Mouse (Mus musculus) lung, embryonic 14.5 days (tissue): ENCODE data around the gene Nppa. TPM values are rescaled to one million over a fixed set of nuclear protein-coding genes. Genes with fewer than 3 reads are reported as not detected.

Experiments
- ATAC-seq: fragments of 200-750 bp; cut with Nextera tagmentation; 2 replicates; pipeline ENCODE4 v1.8.0; 2017; ENCODE audit warnings: mild to moderate bottlenecking, moderate TSS enrichment, moderate library complexity; ENCODE audit not compliant: insufficient read depth
- DNase-seq: peaks from one replicate; pipeline ENCODE4 v3.0.0-alpha.2; 2015
- H3K27ac ChIP-seq: fragments of 300-500 bp; sonication (generic); 2 replicates; pipeline ENCODE4 v1.5.1; 2014; ENCODE audit warnings: low read depth, mild to moderate bottlenecking, moderate library complexity
- H3K27me3 ChIP-seq: fragments of 300-500 bp; sonication (generic); 2 replicates; pipeline ENCODE4 v1.6.1; 2014; ENCODE audit warnings: low read length, control low read depth; ENCODE audit not compliant: insufficient read depth
- H3K36me3 ChIP-seq: fragments of 300-500 bp; sonication (generic); 2 replicates; pipeline ENCODE4 v1.6.1; 2014; ENCODE audit warnings: control low read depth; ENCODE audit not compliant: insufficient read depth
- H3K4me1 ChIP-seq: fragments of 300-500 bp; sonication (generic); 2 replicates; pipeline ENCODE4 v1.6.1; 2014; ENCODE audit warnings: antibody characterized with exemption, control low read depth; ENCODE audit not compliant: insufficient read depth
- H3K4me2 ChIP-seq: fragments of 300-500 bp; sonication (generic); 2 replicates; pipeline ENCODE4 v1.6.1; 2014; ENCODE audit warnings: mild to moderate bottlenecking
- H3K4me3 ChIP-seq: fragments of 300-500 bp; sonication (generic); 2 replicates; pipeline ENCODE4 v1.5.1; 2014; ENCODE audit warnings: low read depth, low read length
- H3K9ac ChIP-seq: fragments of 300-500 bp; sonication (generic); 2 replicates; pipeline ENCODE4 v1.6.1; 2014
- H3K9me3 ChIP-seq: fragments of 300-500 bp; sonication (generic); 2 replicates; pipeline ENCODE4 v1.6.1; 2016; ENCODE audit warnings: low read depth, low read length, control low read depth
- CTCF ChIP-seq: IDR thresholded peaks from 2 replicates; pipeline ENCODE4 v1.5.1; 2016; ENCODE audit warnings: antibody characterized with exemption, low read depth
- WGBS: fragments of 180-500 bp; shearing (Covaris S2); extraction: QIAGEN DNeasy Blood & Tissue Kit; methylation state at CpG from one replicate; pipeline ENCODE4 v1.1.7; 2014; 5-methylcytosine and 5-hydroxymethylcytosine counted together
- polyA plus RNA-seq: library from polyadenylated mRNA; unstranded; fragments of >200 nt; fragmentation: Nextera tagmentation; extraction: Ambion mirVana; gene quantifications from 2 replicates; pipeline ENCODE4 v1.2.1, GENCODE M21; 2014

Nppa gene
- polyA plus RNA-seq, 1 experiment from 2014 or later: not detected

DNA sequence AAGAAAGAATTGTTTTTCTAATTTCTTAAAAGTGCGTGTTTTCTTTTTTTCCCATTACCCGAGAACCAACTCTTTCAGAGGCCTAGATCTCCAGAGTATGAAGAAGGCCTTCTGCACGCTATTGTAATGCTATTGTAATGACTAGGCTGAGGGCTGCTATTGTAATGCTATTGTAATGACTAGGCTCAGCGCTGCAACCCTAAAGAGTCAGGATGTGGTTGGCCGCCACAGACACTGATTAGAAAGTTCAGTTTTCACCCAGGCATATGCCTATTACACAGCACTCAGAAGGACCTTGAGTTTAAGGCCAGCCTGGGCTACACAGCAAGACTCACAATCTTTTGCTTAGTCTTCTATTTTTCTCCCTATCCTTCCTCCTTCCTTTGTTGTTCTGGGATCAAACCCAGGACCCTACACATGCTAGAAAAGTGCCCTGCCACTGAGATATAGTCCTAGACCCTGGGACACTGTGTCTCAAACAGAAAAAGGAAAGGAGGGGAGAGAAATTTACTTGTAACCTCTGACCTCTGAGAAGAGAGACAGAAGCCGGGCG lies 33.4 kb downstream of the Nppa start:
- WGBS: 87% methylated on average over 7 of the region's 7 CpGs

DNA sequence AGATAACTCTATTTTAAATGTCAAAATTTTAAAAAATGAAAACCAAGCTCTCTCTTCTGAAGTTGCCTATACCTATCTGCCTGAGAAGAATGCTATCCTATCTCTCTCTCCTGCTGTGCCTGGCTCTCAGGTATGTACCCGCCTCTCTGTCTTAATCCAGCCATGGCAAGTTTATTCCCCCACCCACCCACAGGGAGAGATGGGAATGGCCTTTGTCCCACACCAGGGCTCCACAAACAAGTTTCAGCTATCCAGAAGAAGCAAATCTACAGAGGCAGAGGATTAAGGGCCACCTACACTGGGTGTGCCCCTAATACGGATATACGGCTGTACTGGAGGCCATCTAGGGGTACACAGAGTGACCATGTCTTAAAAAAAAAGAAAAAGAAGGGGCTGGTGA lies 34.9 kb downstream of the Nppa start:
- Histone ChIP-seq H3K4me3 (no peak overlapping the region), H3K9me3 (no peaks in the 10 kb centered on the region), H3K36me3 (peaks cover 11% of the 10 kb centered on the region; the same call in 1 of the 2 replicates), H3K4me1 (peaks cover 12% of the 10 kb centered on the region), H3K27ac (no peak overlapping the region), H3K27me3 (no peaks in the 10 kb centered on the region), H3K4me2 (no peak overlapping the region), H3K9ac (no peak overlapping the region)
- no peak for ATAC-seq
- WGBS: 83% methylated on average over 3 of the region's 3 CpGs
- no peak for DNase-seq
- no peak for TF ChIP-seq CTCF

More for the DNA sequence above, 33.4 kb downstream of the Nppa start:
- Histone ChIP-seq H3K27me3 (no peaks in the 10 kb centered on the region), H3K9me3 (no peaks in the 10 kb centered on the region), H3K36me3 (peaks cover 20% of the 10 kb centered on the region; the same call in 1 of the 2 replicates), H3K4me3 (no peak overlapping the region), H3K4me1 (no peaks in the 10 kb centered on the region), H3K9ac (no peak overlapping the region), H3K4me2 (no peak overlapping the region), H3K27ac (no peak overlapping the region)
- ATAC-seq (no peak), DNase-seq (no peak)
- TF ChIP-seq CTCF: no peak

GRCm38 (mm10) chr4:148038079-148038599 lies 37.6 kb downstream of the Nppa start:
- DNase-seq (no peak), ATAC-seq (no peak)
- TF ChIP-seq CTCF: no peak
- H3K9me3 ChIP-seq: no peaks in the 10 kb centered on the region
- H3K27ac ChIP-seq: peak overlapping the region; percentile 58; the same call in 1 of the 2 replicates
- H3K36me3 ChIP-seq: peaks cover 13% of the 10 kb centered on the region; the same call in 1 of the 2 replicates
- 6% methylated on average over 26 of the region's 26 CpGs for WGBS
- peaks cover 23% of the 10 kb centered on the region for H3K4me1 ChIP-seq
- H3K4me3 ChIP-seq: peak overlapping the region; percentile 74
- peak overlapping the region; percentile 71 for H3K9ac ChIP-seq
- peak overlapping the region; percentile 72 for H3K4me2 ChIP-seq
- H3K27me3 ChIP-seq: no peaks in the 10 kb centered on the region

- Histone ChIP-seq H3K9me3 (no peaks in the 10 kb centered on the region), H3K4me1 (peaks cover 23% of the 10 kb centered on the region), H3K27me3 (no peaks in the 10 kb centered on the region), H3K27ac (peak within 1 kb of the TSS; percentile 86), H3K4me2 (peak within 1 kb of the TSS; percentile 94), H3K4me3 (peak within 1 kb of the TSS; percentile 74), H3K9ac (peak within 1 kb of the TSS; percentile 71), H3K36me3 (peaks cover 13% of the 10 kb centered on the region; the same call in 1 of the 2 replicates)
- peak; percentile 90 for ATAC-seq
- TF ChIP-seq CTCF: no peak
- DNase-seq: peak; percentile 100
- WGBS: under 1% methylated on average over 54 of the region's 54 CpGs
Measured at GRCm38 (mm10) chr4:148038600-148039253, 38.2 kb downstream of the Nppa start, which contains the start of the genes Clcn6 and Mthfr. TSS of gene Clcn6 (minus strand) at chr4:148038821. TSS of gene Mthfr (plus strand) at chr4:148039077.

DNA sequence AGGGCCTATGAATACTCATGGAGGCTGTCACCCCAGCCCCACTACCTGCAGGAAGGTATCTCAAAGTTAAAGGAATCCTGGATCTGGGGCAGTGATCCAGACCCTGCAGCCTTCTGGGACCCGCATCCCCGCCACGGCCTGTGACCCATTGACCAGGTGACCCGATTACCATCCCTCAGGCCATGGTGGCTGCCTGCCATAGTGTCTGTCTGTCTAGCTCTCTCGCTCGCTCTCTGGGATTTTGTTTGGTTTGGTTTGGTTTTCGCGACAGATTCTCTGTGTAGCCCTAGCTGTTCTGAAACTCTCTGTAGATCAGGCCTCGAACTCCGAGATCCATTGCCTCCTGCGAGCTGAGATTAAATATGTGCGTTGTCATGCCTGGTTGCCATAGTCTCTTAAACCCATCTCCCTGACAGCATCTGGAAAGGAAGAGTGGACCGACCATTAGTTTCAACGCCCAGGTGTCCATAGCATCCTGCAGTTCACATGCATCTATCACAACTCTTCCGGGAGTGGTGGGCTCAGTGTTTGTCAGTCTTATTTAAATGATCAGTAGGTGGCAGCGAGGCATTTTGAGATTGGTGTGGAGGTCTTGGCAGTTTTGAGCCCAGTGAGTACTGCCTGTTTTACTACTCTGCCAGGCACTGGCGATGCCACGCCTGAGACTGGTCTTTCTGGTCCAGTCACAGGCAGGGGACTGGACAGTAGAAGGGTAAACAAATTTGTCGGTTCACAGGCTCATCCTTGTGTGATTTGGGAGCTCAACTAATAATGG lies 38.9 kb downstream of the Nppa start:
- H3K27me3 ChIP-seq: no peaks in the 10 kb centered on the region
- peaks cover 20% of the 10 kb centered on the region; the same call in 1 of the 2 replicates for H3K36me3 ChIP-seq
- peak overlapping the region; percentile 94 for H3K4me2 ChIP-seq
- WGBS: 13% methylated on average over 19 of the region's 19 CpGs
- DNase-seq (peak; percentile 15), ATAC-seq (no peak)
- no peak for TF ChIP-seq CTCF
- peak overlapping the region; percentile 86 for H3K27ac ChIP-seq
- H3K9me3 ChIP-seq: no peaks in the 10 kb centered on the region
- H3K9ac ChIP-seq: peak overlapping the region; percentile 64
- H3K4me3 ChIP-seq: peak overlapping the region; percentile 74
- peaks cover 23% of the 10 kb centered on the region for H3K4me1 ChIP-seq

DNA sequence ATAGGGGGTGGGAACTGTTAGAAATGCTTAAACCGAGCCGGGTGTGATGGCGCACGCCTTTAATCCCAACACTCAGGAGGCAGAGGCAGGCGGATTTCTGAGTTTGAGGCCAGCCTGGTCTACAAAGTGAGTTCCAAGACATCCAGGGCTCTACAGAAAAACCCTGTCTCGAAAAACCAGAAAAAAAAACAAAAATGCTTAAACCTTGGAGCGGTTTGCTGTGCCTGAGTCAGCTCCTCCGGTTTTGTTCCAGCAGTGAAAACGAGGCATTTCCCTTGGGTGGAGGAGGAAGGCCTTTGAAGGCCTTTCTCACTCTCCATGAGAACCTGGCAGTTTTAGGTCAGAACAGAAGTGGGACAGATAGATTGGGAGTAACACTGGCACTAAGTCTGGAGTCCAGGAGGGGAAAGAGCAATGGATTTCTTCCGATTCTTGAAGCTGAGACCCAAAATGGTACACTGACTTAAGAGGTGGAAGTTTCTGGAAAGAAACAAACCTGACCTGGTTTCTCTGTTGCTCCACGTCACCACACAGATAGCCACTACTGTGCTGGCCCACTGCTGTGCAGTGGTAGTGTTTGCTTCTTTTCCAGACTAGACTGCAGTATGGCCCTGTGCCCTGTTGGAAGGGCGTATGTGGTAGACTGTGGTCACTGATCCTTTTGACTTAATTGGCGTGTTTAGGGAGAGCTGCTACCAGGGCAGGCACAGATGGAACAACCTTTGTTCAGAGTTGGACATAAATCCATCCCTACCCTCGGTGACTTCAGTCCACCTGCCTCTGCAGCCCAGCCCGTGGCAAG lies 39.7 kb downstream of the Nppa start:
- Histone ChIP-seq H3K27ac (peak overlapping the region; percentile 89), H3K9ac (peak overlapping the region; percentile 64; the same call in 1 of the 2 replicates), H3K4me1 (peaks cover 23% of the 10 kb centered on the region), H3K36me3 (peaks cover 27% of the 10 kb centered on the region; the same call in 1 of the 2 replicates), H3K4me2 (peak overlapping the region; percentile 94), H3K9me3 (no peaks in the 10 kb centered on the region), H3K27me3 (no peaks in the 10 kb centered on the region), H3K4me3 (peak overlapping the region; percentile 74)
- no peak for TF ChIP-seq CTCF
- ATAC-seq (no peak), DNase-seq (no peak)
- 71% methylated on average over 15 of the region's 15 CpGs for WGBS
